Mouse (Mus musculus) E14TG2a.4 (cell line): ENCODE results near the gene Ang5.
"Not testable (repeated sequence)": the region's sequence is repeated elsewhere in the genome, so short reads cannot be mapped to it uniquely, and the experiment has no call there.

Experiments
- CTCF ChIP-seq: conservative IDR thresholded peaks from 2 replicates; pipeline ENCODE4 v1.5.1; 2014; ENCODE audit warnings: low read length
- NANOG ChIP-seq: IDR thresholded peaks from 2 replicates; pipeline ENCODE4 v1.6.1; 2014; ENCODE audit warnings: borderline replicate concordance, low read length, mixed read lengths

GRCm38 (mm10) chr14:43932991-43933390 lies 23.9 kb upstream of the Ang5 start:
- peak; percentile 49 for TF ChIP-seq CTCF
- TF ChIP-seq NANOG: not testable (repeated sequence)
